Mouse (Mus musculus) forebrain, postnatal 0 days (tissue): ENCODE data around the gene Lmod1. TPM values are rescaled to one million over a fixed set of nuclear protein-coding genes. Genes with fewer than 3 reads are reported as not detected.

Source experiments
- ATAC-seq: fragments of 200-750 bp; cut with Nextera tagmentation; 2 replicates; pipeline ENCODE4 v1.8.0; 2017; ENCODE audit warnings: mild to moderate bottlenecking, moderate library complexity
- DNase-seq: peaks from one replicate; pipeline ENCODE4 v3.0.0-alpha.2; 2015
- H3K27ac ChIP-seq: fragments of 300-500 bp; sonication (generic); 2 replicates; pipeline ENCODE4 v1.5.1; 2014; ENCODE audit warnings: low read depth, mild to moderate bottlenecking, antibody characterized with exemption, low read length, moderate library complexity, mixed read lengths
- H3K27me3 ChIP-seq: fragments of 300-500 bp; sonication (generic); 2 replicates; pipeline ENCODE4 v1.6.1; 2014; ENCODE audit warnings: mild to moderate bottlenecking, low read length, mixed read lengths; ENCODE audit not compliant: insufficient read depth
- H3K36me3 ChIP-seq: fragments of 300-500 bp; sonication (generic); 2 replicates; pipeline ENCODE4 v1.6.1; 2014; ENCODE audit warnings: mild to moderate bottlenecking, moderate library complexity; ENCODE audit not compliant: insufficient read depth
- H3K4me1 ChIP-seq: fragments of 300-500 bp; sonication (generic); 2 replicates; pipeline ENCODE4 v1.6.1; 2014; ENCODE audit warnings: antibody characterized with exemption; ENCODE audit not compliant: insufficient read depth
- H3K4me2 ChIP-seq: fragments of 300-500 bp; sonication (generic); 2 replicates; pipeline ENCODE4 v1.6.1; 2014; ENCODE audit warnings: low read depth, mild to moderate bottlenecking, moderate library complexity
- H3K4me3 ChIP-seq: fragments of 300-500 bp; sonication (generic); 2 replicates; pipeline ENCODE4 v1.5.1; 2014; ENCODE audit warnings: low read depth, low read length, mixed read lengths
- H3K9ac ChIP-seq: fragments of 300-500 bp; sonication (generic); 2 replicates; pipeline ENCODE4 v1.6.1; 2014; ENCODE audit warnings: mild to moderate bottlenecking
- H3K9me3 ChIP-seq: fragments of 300-500 bp; sonication (generic); 2 replicates; pipeline ENCODE4 v1.6.1; 2016; ENCODE audit warnings: low read length
- CTCF ChIP-seq: sonication (generic); IDR thresholded peaks from 2 replicates; pipeline ENCODE4 v1.5.1; 2016; ENCODE audit warnings: antibody characterized with exemption, control low read depth, low read depth
- WGBS: fragments of 180-500 bp; shearing (Covaris S2); extraction: QIAGEN DNeasy Blood & Tissue Kit; methylation state at CpG from one replicate; pipeline ENCODE4 v1.1.7; 2014; 5-methylcytosine and 5-hydroxymethylcytosine counted together
- polyA plus RNA-seq: library from polyadenylated mRNA; unstranded; fragments of >200 nt; fragmentation: Nextera tagmentation; extraction: Ambion mirVana; gene quantifications from 2 replicates; pipeline ENCODE4 v1.2.1, GENCODE M21; 2015
- total RNA-seq: library from RNA; depleted of rRNA; stranded (reverse); fragments of >200 nt; gene quantifications from 2 replicates; pipeline ENCODE4 v1.2.3, GENCODE M21; 2014

The Lmod1 gene
- total and polyA plus RNA-seq, 2 experiments from 2014 or later: 0.21 to 0.52 TPM

DNA sequence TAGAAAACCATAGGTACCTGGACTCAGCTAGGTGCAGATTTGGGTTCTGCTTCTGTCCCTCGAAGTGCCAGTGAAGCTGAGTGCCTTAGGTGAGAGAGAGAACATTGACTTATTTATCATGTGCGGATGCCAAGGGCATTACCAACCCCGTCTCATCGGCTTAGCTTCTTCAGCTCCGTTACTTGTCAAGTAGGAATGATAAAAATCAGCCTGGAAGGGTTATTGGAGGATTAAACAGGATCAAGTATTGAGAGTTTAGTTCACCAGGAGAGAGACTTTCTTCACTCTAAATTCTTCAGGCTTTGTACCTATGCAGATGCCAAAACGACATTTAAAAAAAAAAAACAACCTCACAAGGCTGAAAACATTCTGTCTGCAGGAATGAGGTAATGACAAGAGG lies 6.0 kb downstream of the Lmod1 start:
- TF ChIP-seq CTCF: no peak
- Histone ChIP-seq H3K4me1 (no peaks in the 10 kb centered on the region), H3K27ac (no peak overlapping the region), H3K4me2 (no peak overlapping the region), H3K36me3 (no peaks in the 10 kb centered on the region), H3K4me3 (no peak overlapping the region), H3K9ac (no peak overlapping the region), H3K9me3 (no peaks in the 10 kb centered on the region), H3K27me3 (no peaks in the 10 kb centered on the region)
- WGBS: 78% methylated on average over 6 of the region's 6 CpGs
- ATAC-seq (no peak), DNase-seq (no peak)

DNA sequence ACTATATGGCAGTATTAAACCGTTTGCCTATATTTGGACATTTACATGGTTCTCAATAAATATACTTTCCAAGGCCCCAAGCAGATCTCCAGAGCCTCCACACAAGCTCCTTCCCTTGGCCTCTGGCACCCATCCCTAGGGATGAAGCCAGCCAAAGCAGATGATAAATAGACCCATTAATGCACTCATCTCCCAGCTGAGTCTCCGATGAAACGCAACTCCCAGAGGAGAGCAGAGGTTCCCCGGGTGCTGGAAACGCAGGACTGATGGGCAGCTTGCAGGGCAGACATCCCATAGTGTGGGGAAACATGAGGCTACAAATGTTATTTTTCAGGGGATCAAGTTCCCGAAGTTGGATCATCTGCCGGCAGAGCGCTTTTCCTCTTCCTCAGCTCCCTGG lies 17.3 kb downstream of the Lmod1 start:
- ATAC-seq: no peak
- no peaks in the 10 kb centered on the region for H3K27me3 ChIP-seq
- no peak overlapping the region for H3K9ac ChIP-seq
- H3K4me3 ChIP-seq: no peak overlapping the region
- H3K27ac ChIP-seq: no peak overlapping the region
- no peak for TF ChIP-seq CTCF
- no peak for DNase-seq
- WGBS: 87% methylated on average over 8 of the region's 8 CpGs
- no peaks in the 10 kb centered on the region for H3K36me3 ChIP-seq
- no peaks in the 10 kb centered on the region for H3K4me1 ChIP-seq
- no peaks in the 10 kb centered on the region for H3K9me3 ChIP-seq
- no peak overlapping the region for H3K4me2 ChIP-seq

DNA sequence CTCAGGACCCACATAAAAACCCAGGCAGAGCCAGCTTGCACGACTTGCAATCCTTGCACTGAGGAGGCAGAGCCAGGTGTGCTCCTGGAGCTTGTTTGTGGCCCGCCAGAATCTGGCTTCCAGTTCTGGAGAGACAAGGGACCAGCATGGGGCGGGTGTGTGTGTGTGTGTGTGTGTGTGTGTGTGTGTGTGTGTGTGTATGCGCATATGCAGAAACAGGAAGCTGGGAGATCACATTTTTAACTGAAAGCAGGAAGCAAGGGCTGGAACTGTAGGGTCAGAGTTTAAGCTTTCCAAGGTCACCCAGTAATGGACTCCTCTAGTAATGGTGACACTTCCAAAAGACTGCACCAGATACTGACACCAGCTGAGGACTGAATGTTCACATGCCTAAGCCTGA lies 19.4 kb downstream of the Lmod1 start:
- no peaks in the 10 kb centered on the region for H3K9me3 ChIP-seq
- no peaks in the 10 kb centered on the region for H3K36me3 ChIP-seq
- H3K9ac ChIP-seq: no peak overlapping the region
- H3K27me3 ChIP-seq: no peaks in the 10 kb centered on the region
- no peak overlapping the region for H3K27ac ChIP-seq
- ATAC-seq (no peak), DNase-seq (no peak)
- H3K4me3 ChIP-seq: no peak overlapping the region
- TF ChIP-seq CTCF: no peak
- no peak overlapping the region for H3K4me2 ChIP-seq
- no peaks in the 10 kb centered on the region for H3K4me1 ChIP-seq
- 58% methylated on average over 4 of the region's 4 CpGs for WGBS

DNA sequence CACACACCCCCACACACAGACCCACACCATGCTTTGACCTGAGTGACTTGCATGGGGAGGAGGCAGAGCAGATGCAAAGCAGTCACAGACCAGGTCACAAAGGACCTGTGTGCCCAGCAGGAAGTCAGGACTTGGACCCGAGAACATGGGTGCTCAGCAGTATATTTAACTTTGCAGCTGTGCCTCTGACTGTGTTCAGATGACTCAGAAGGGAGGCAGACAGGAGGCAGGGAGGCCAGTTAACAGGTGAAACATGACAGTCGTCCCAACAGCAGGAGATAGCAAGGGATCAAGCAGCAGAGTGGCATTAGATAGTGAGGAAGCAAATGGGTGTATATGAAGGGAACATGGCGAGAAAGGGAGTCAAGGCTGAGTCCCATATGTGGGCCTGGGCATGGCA lies 22.3 kb downstream of the Lmod1 start:
- Histone ChIP-seq H3K27me3 (no peaks in the 10 kb centered on the region), H3K27ac (no peak overlapping the region), H3K4me3 (no peak overlapping the region), H3K9ac (no peak overlapping the region), H3K36me3 (no peaks in the 10 kb centered on the region), H3K4me1 (no peaks in the 10 kb centered on the region), H3K4me2 (no peak overlapping the region), H3K9me3 (no peaks in the 10 kb centered on the region)
- DNase-seq (no peak), ATAC-seq (no peak)
- WGBS: 54% methylated on average over 3 of the region's 3 CpGs
- TF ChIP-seq CTCF: no peak

DNA sequence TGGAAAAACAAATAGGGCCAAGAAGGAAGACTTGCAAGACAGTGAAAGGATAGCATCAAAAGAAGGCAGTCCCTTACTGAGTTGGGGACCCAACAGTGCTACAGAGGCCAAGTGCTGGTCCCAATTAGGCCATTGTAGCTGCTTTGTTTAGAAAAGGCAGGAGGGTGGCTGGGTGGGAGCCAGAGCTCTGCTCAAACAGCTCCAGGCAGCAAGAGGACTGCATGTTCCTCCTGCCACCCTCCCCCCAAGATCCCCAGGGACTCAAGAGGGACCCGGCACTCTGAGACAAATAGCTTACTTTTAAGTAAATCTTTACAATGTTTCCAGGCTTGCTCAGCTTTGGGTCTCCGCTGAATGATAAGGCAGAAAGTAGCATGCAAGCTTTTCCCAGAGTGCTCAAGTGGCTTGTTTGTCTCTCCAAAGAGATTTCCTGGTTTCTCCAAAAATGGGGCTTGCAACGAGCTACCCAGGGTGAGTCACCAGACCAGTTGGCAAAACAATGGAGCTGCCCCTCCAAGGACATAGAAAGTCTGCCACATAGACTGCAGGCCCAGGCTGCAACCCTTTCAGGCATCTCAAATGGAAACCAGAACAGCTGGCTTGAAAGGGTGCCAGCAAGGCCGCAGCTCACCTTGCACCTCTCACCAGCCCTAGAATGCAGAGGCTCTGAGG lies 23.0 kb downstream of the Lmod1 start:
- WGBS: 39% methylated on average over 4 of the region's 4 CpGs
- no peaks in the 10 kb centered on the region for H3K9me3 ChIP-seq
- no peak overlapping the region for H3K4me3 ChIP-seq
- H3K36me3 ChIP-seq: no peaks in the 10 kb centered on the region
- TF ChIP-seq CTCF: no peak
- no peaks in the 10 kb centered on the region for H3K4me1 ChIP-seq
- ATAC-seq: no peak
- no peak overlapping the region for H3K4me2 ChIP-seq
- no peak for DNase-seq
- H3K27me3 ChIP-seq: no peaks in the 10 kb centered on the region
- no peak overlapping the region for H3K27ac ChIP-seq
- no peak overlapping the region for H3K9ac ChIP-seq

DNA sequence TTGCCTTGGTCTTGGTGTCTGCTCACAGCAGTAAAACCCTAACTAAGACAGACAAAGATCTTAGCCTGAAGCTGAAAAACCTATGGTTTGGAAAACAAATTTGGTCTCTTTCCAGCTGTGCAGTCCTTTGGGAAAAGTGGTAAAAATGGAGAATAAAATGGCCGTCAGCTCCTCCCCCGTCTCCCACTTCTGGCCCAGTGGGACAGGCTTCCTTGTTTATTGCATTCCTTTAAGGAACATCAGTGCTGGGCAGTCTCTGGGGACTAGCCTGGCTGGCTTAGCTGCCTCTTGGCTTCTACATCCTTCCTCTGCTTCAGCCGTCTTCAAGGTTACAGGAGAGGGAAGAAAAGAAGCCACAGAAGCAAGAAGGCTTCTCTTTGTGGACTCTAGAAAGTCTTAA lies 27.3 kb downstream of the Lmod1 start:
- Histone ChIP-seq H3K27ac (no peak overlapping the region), H3K9me3 (no peaks in the 10 kb centered on the region), H3K4me2 (no peak overlapping the region), H3K27me3 (no peaks in the 10 kb centered on the region), H3K4me3 (no peak overlapping the region), H3K36me3 (no peaks in the 10 kb centered on the region), H3K4me1 (no peaks in the 10 kb centered on the region), H3K9ac (no peak overlapping the region)
- no peak for DNase-seq
- no peak for TF ChIP-seq CTCF
- no peak for ATAC-seq
- WGBS: 80% methylated on average over 3 of the region's 3 CpGs

DNA sequence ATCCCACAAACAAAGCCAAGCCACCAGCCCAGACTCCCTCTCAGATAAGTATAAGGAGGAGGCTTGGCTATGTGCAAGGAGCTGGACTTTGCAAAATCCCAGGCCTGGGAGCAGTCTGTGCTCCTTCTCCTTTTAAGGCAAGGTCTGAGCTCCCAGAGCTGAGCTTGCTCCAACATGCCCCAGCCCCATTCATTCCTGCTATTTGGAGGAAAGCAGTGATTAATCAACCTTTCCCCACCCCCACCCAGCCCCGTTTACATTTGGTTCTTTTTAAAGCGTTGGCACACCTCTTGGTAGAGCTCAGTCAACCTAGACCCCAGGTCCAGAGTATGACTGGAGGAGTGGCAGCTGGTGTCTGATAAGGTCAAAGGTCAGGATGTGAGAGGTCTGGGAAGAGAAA lies 34.5 kb downstream of the Lmod1 start:
- Histone ChIP-seq H3K4me1 (no peaks in the 10 kb centered on the region), H3K4me3 (no peak overlapping the region), H3K4me2 (no peak overlapping the region), H3K9ac (no peak overlapping the region), H3K27me3 (no peaks in the 10 kb centered on the region), H3K9me3 (no peaks in the 10 kb centered on the region), H3K27ac (no peak overlapping the region), H3K36me3 (no peaks in the 10 kb centered on the region)
- TF ChIP-seq CTCF: no peak
- no peak for ATAC-seq
- 33% methylated on average over 2 of the region's 2 CpGs for WGBS
- no peak for DNase-seq
